Comparison of ENCODE assay signal across 21 mouse cellular contexts in genomic region chr12:8897140-8897539, GRCm38 (mm10). TPM values are rescaled to one million over a fixed set of nuclear protein-coding genes. Genes with fewer than 3 reads are reported as not detected.
DNase-seq lines count a peak whose midpoint lies in the region; ATAC-seq lines count a peak whose summit lies in the region.
"Had no signal": no experiment of that assay in that cellular context is flagged by ENCODE, and none has a peak within 500 bp of the region (broad histone marks: within the 10 kb centered on the region; RNA-seq: fewer than 3 reads in every experiment).

No protein-coding gene starts in this region.

- H3K27ac ChIP-seq in heart, embryonic 12.5 days (ENCODE audit: poor library complexity, severe bottlenecking) = peak overlapping the region; percentile 86
- H3K27ac ChIP-seq in embryonic facial prominence, embryonic 14.5 days (replicated peaks; ENCODE audit: low read depth, low read length) = peak overlapping the region; percentile 10; the same call in 1 of the 2 replicates
- peak overlapping the region; percentile 62 for H3K27ac ChIP-seq in limb, embryonic 15.5 days
- H3K27ac ChIP-seq in hindbrain, embryonic 12.5 days = no peak overlapping the region
- H3K27ac ChIP-seq: forebrain, embryonic 10.5 days; kidney, embryonic 15.5 days; layer of hippocampus, adult 2 months; macrophage had no signal

- DNase-seq in heart, postnatal 25 days (ENCODE audit: low spot score) = no peak
- DNase-seq in embryonic facial prominence, embryonic 14.5 days (ENCODE audit: low spot score) = peak; percentile 80
- no peak for DNase-seq in thymus, postnatal 25 days
- DNase-seq: adrenal gland, postnatal 14 days; cerebellum, adult 2 months; liver; lung, adult 18-20 months; thymus, postnatal 14 days had no signal

- peaks cover 49% of the 10 kb centered on the region for H3K4me1 ChIP-seq in heart, embryonic 12.5 days (replicated peaks)
- H3K4me1 ChIP-seq in megakaryocyte, embryonic 14.5 days = peaks cover 45% of the 10 kb centered on the region
- H3K4me1 ChIP-seq in embryonic facial prominence, embryonic 14.5 days (ENCODE audit: control insufficient read depth, insufficient read depth, low read length) = peaks cover 32% of the 10 kb centered on the region
- peaks cover 37% of the 10 kb centered on the region for H3K4me1 ChIP-seq in limb, embryonic 15.5 days
- peaks cover 25% of the 10 kb centered on the region for H3K4me1 ChIP-seq in hindbrain, embryonic 12.5 days

- intact Hi-C loops in heart, postnatal 25 days (cut with DNase I) = no loop called here

- no peaks in the 10 kb centered on the region for H3K36me3 ChIP-seq in heart, embryonic 12.5 days
- no peaks in the 10 kb centered on the region for H3K36me3 ChIP-seq in megakaryocyte, embryonic 14.5 days (replicated peaks; ENCODE audit: low read length)
- H3K36me3 ChIP-seq in embryonic facial prominence, embryonic 14.5 days (ENCODE audit: control insufficient read depth, insufficient read depth, low read length) = no peaks in the 10 kb centered on the region
- no peaks in the 10 kb centered on the region for H3K36me3 ChIP-seq in limb, embryonic 15.5 days
- H3K36me3 ChIP-seq in hindbrain, embryonic 12.5 days = no peaks in the 10 kb centered on the region
- H3K36me3 ChIP-seq: forebrain, embryonic 10.5 days; kidney, embryonic 15.5 days had no signal

- no peak overlapping the region for H3K4me3 ChIP-seq in heart, embryonic 12.5 days
- peak overlapping the region; percentile 15 for H3K4me3 ChIP-seq in megakaryocyte, embryonic 14.5 days (replicated peaks)
- no peak overlapping the region for H3K4me3 ChIP-seq in embryonic facial prominence, embryonic 14.5 days (ENCODE audit: low read depth, low read length)
- H3K4me3 ChIP-seq in limb, embryonic 15.5 days = no peak overlapping the region
- no peak overlapping the region for H3K4me3 ChIP-seq in hindbrain, embryonic 12.5 days
- H3K4me3 ChIP-seq: forebrain, embryonic 10.5 days; kidney, embryonic 15.5 days; layer of hippocampus, adult 2 months had no signal

- WGBS in heart, embryonic 12.5 days = 32% methylated on average over 7 of the region's 7 CpGs
- WGBS in embryonic facial prominence, embryonic 14.5 days = 12% methylated on average over 7 of the region's 7 CpGs
- WGBS in limb, embryonic 15.5 days = 9% methylated on average over 7 of the region's 7 CpGs
- 62% methylated on average over 7 of the region's 7 CpGs for WGBS in hindbrain, embryonic 12.5 days

- no peaks in the 10 kb centered on the region for H3K9me3 ChIP-seq in heart, embryonic 12.5 days (replicated peaks)
- H3K9me3 ChIP-seq in megakaryocyte, embryonic 14.5 days = peaks cover 5% of the 10 kb centered on the region
- H3K9me3 ChIP-seq in embryonic facial prominence, embryonic 14.5 days (ENCODE audit: control insufficient read depth, low read length) = no peaks in the 10 kb centered on the region
- H3K9me3 ChIP-seq in limb, embryonic 15.5 days = no peaks in the 10 kb centered on the region
- 0 out of 2 replicates have a peak, but pooled peaks cover 4% of the 10 kb centered on the region for H3K9me3 ChIP-seq in hindbrain, embryonic 12.5 days (replicated peaks)
- H3K9me3 ChIP-seq: forebrain, embryonic 10.5 days; kidney, embryonic 15.5 days had no signal

- no peaks in the 10 kb centered on the region for H3K27me3 ChIP-seq in heart, embryonic 12.5 days (replicated peaks)
- peaks cover 11% of the 10 kb centered on the region for H3K27me3 ChIP-seq in megakaryocyte, embryonic 14.5 days (replicated peaks)
- H3K27me3 ChIP-seq in embryonic facial prominence, embryonic 14.5 days (replicated peaks; ENCODE audit: control insufficient read depth, insufficient read depth, low read length) = no peaks in the 10 kb centered on the region
- no peaks in the 10 kb centered on the region for H3K27me3 ChIP-seq in limb, embryonic 15.5 days
- H3K27me3 ChIP-seq in hindbrain, embryonic 12.5 days = no peaks in the 10 kb centered on the region
- H3K27me3 ChIP-seq: kidney, embryonic 15.5 days had no signal

- no peak overlapping the region for H3K4me2 ChIP-seq in heart, embryonic 12.5 days
- H3K4me2 ChIP-seq in embryonic facial prominence, embryonic 14.5 days (ENCODE audit: low read depth, low read length) = no peak overlapping the region
- H3K4me2 ChIP-seq in limb, embryonic 15.5 days = no peak overlapping the region
- H3K4me2 ChIP-seq in hindbrain, embryonic 12.5 days (replicated peaks) = no peak overlapping the region
- H3K4me2 ChIP-seq: kidney, embryonic 15.5 days had no signal

- no peak overlapping the region for H3K9ac ChIP-seq in heart, embryonic 12.5 days
- no peak overlapping the region for H3K9ac ChIP-seq in embryonic facial prominence, embryonic 14.5 days (ENCODE audit: low read depth, low read length)
- H3K9ac ChIP-seq in limb, embryonic 15.5 days = no peak overlapping the region
- H3K9ac ChIP-seq in hindbrain, embryonic 12.5 days = no peak overlapping the region
- H3K9ac ChIP-seq: kidney, embryonic 15.5 days had no signal

- peak; percentile 49; the same call in 1 of the 2 replicates for ATAC-seq in heart, embryonic 12.5 days (ENCODE audit: insufficient number of reproducible peaks, low FRiP score)
- no peak for ATAC-seq in megakaryocyte, adult 5-6 weeks (ENCODE audit: poor library complexity, severe bottlenecking)
- ATAC-seq in embryonic facial prominence, embryonic 14.5 days (ENCODE audit: low read depth) = no peak
- peak; percentile 35; the same call in 1 of the 2 replicates for ATAC-seq in limb, embryonic 15.5 days (ENCODE audit: insufficient number of reproducible peaks, low FRiP score, low TSS enrichment, low read depth)
- ATAC-seq in hindbrain, embryonic 12.5 days (ENCODE audit: low FRiP score) = no peak
- ATAC-seq: midbrain, embryonic 16.5 days had no signal

RNA-seq across cellular contexts. Expression of gene Laptm4a, which starts 24.3 kb away (rescaled TPM):
- 295 and 302 TPM in 2 replicates for polyA plus RNA-seq in heart, embryonic 12.5 days (2016; fragmentation: Nextera tagmentation; extraction: Ambion mirVana)
- total RNA-seq in heart, postnatal 25 days (2021) = 100 to 1,000 TPM; 332 to 350 TPM
- 10.3 and 34.8 TPM in 2 replicates for polyA plus RNA-seq in megakaryocyte, embryonic 14.5 days (2012; ENCODE audit: insufficient read depth, low replicate concordance)
- 121 and 132 TPM in 2 replicates for total RNA-seq in megakaryocyte, adult 5-6 weeks (2015)
- total RNA-seq in megakaryocyte, adult 5-6 weeks (2017) = 192 and 195 TPM in 2 replicates
- 386 and 396 TPM in 2 replicates for polyA plus RNA-seq in embryonic facial prominence, embryonic 14.5 days (2014; fragmentation: Nextera tagmentation; extraction: Ambion mirVana)
- polyA plus RNA-seq in limb, embryonic 15.5 days (2015; fragmentation: Nextera tagmentation; extraction: Ambion mirVana) = 513 and 549 TPM in 2 replicates
- polyA plus RNA-seq in hindbrain, embryonic 12.5 days (2016; fragmentation: Nextera tagmentation; extraction: Ambion mirVana) = 222 and 249 TPM in 2 replicates

RNA-seq across cellular contexts. Expression of gene Matn3, which starts 50.6 kb away (rescaled TPM):
- 0.77 and 0.78 TPM in 2 replicates for polyA plus RNA-seq in heart, embryonic 12.5 days (2016; fragmentation: Nextera tagmentation; extraction: Ambion mirVana)
- total RNA-seq in heart, postnatal 25 days (2021) = not detected
- polyA plus RNA-seq in megakaryocyte, embryonic 14.5 days (2012; ENCODE audit: insufficient read depth, low replicate concordance) = not detected in 2 replicates
- not detected in 2 replicates for total RNA-seq in megakaryocyte, adult 5-6 weeks (2015)
- total RNA-seq in megakaryocyte, adult 5-6 weeks (2017) = 0.12 TPM in 1 of 2 replicates, not detected in the other
- polyA plus RNA-seq in embryonic facial prominence, embryonic 14.5 days (2014; fragmentation: Nextera tagmentation; extraction: Ambion mirVana) = 11.1 and 22.0 TPM in 2 replicates
- 62.4 and 62.7 TPM in 2 replicates for polyA plus RNA-seq in limb, embryonic 15.5 days (2015; fragmentation: Nextera tagmentation; extraction: Ambion mirVana)
- 1.6 and 5.9 TPM in 2 replicates for polyA plus RNA-seq in hindbrain, embryonic 12.5 days (2016; fragmentation: Nextera tagmentation; extraction: Ambion mirVana)
- total RNA-seq: adrenal gland, postnatal 14 days; common myeloid progenitor, adult 5-6 weeks; granulocyte monocyte progenitor cell, adult 5-6 weeks; layer of hippocampus, adult 2 months; MEL had no signal
- polyA plus RNA-seq: cerebellum, adult 2 months; macrophage had no signal

Comparison
In these comparisons a context has a peak if more than half of its experiments do, and no peak if none do; other contexts are left out.
1. ATAC-seq: peak in heart, embryonic 12.5 days (single experiment) and limb, embryonic 15.5 days (single experiment); none in megakaryocyte, adult 5-6 weeks (single experiment), embryonic facial prominence, embryonic 14.5 days (single experiment) and hindbrain, embryonic 12.5 days (single experiment).